In genomic region chr6:86886803-86887202, GRCm38 (mm10) we compare ENCODE assay signal across 15 mouse cellular contexts. TPM values are rescaled to one million over a fixed set of nuclear protein-coding genes. Genes with fewer than 3 reads are reported as not detected.
A peak's percentile ranks its signal among the peaks of the same experiment; 100 is the strongest.
DNase-seq lines count a peak whose midpoint lies in the region; ATAC-seq and TF ChIP-seq lines count a peak whose summit lies in the region.
"Had no signal": no experiment of that assay in that cellular context is flagged by ENCODE, and none has a peak within 500 bp of the region (broad histone marks: within the 10 kb centered on the region; RNA-seq: fewer than 3 reads in every experiment).

No protein-coding gene starts in this region.

- intact Hi-C loops in heart, postnatal 36 days (cut with DNase I) = no loop called here

- no peak overlapping the region for H3K4me3 ChIP-seq in heart, embryonic 11.5 days (ENCODE audit: low read depth, low read length)
- H3K4me3 ChIP-seq in kidney, adult 2 months (ENCODE audit: insufficient read depth, low read depth, low read length) = no peak overlapping the region
- no peak overlapping the region for H3K4me3 ChIP-seq in midbrain, embryonic 16.5 days (ENCODE audit: low read depth, low read length)
- H3K4me3 ChIP-seq in midbrain, embryonic 10.5 days = no peak overlapping the region
- H3K4me3 ChIP-seq: embryonic facial prominence, embryonic 10.5 days; forebrain, embryonic 12.5 days; hindbrain, embryonic 12.5 days; limb, embryonic 13.5 days; neural tube, embryonic 12.5 days had no signal

- ATAC-seq in heart, embryonic 11.5 days (replicated peaks; ENCODE audit: insufficient number of reproducible peaks, low FRiP score, low TSS enrichment) = no peak
- peak; percentile 56; the same call in 1 of the 2 replicates for ATAC-seq in midbrain, embryonic 16.5 days

- peaks cover 13% of the 10 kb centered on the region for H3K4me1 ChIP-seq in heart, embryonic 11.5 days (ENCODE audit: control insufficient read depth, insufficient read depth, low read length)
- H3K4me1 ChIP-seq in kidney, adult 2 months (ENCODE audit: control insufficient read depth, insufficient read depth, low read length) = peaks cover 14% of the 10 kb centered on the region
- peaks cover 16% of the 10 kb centered on the region for H3K4me1 ChIP-seq in midbrain, embryonic 16.5 days (ENCODE audit: control insufficient read depth, insufficient read depth, low read length)
- H3K4me1 ChIP-seq in midbrain, embryonic 10.5 days = no peaks in the 10 kb centered on the region
- H3K4me1 ChIP-seq: forebrain, embryonic 12.5 days; hindbrain, embryonic 12.5 days; neural tube, embryonic 12.5 days had no signal

- no peak for TF ChIP-seq CTCF in kidney, adult 2 months (conservative IDR thresholded peaks at IDR 0.05; ENCODE audit: insufficient read depth, insufficient read length, low read depth, low read length)

- H3K27ac ChIP-seq in heart, embryonic 11.5 days (ENCODE audit: low read depth, low read length) = 0 out of 2 replicates have a peak overlapping the region, but pooled peaks have one; percentile 35
- H3K27ac ChIP-seq in kidney, adult 2 months (ENCODE audit: insufficient read depth, low read depth, low read length) = peak overlapping the region; percentile 48; the same call in 1 of the 2 replicates
- H3K27ac ChIP-seq in midbrain, embryonic 16.5 days (ENCODE audit: low read length) = no peak overlapping the region
- no peak overlapping the region for H3K27ac ChIP-seq in midbrain, embryonic 10.5 days (replicated peaks)
- H3K27ac ChIP-seq: embryonic facial prominence, embryonic 10.5 days; forebrain, embryonic 12.5 days; hindbrain, embryonic 12.5 days; limb, embryonic 13.5 days; neural tube, embryonic 12.5 days had no signal

- H3K4me2 ChIP-seq in heart, embryonic 11.5 days = no peak overlapping the region
- H3K4me2 ChIP-seq in midbrain, embryonic 16.5 days (ENCODE audit: low read length) = no peak overlapping the region
- H3K4me2 ChIP-seq: forebrain, embryonic 12.5 days; hindbrain, embryonic 12.5 days; limb, embryonic 13.5 days; neural tube, embryonic 12.5 days had no signal

- no peaks in the 10 kb centered on the region for H3K27me3 ChIP-seq in heart, embryonic 11.5 days (ENCODE audit: control insufficient read depth, insufficient read depth, low read length)
- no peaks in the 10 kb centered on the region for H3K27me3 ChIP-seq in kidney, adult 2 months (replicated peaks; ENCODE audit: control insufficient read depth, insufficient read depth, low read length)
- H3K27me3 ChIP-seq in midbrain, embryonic 16.5 days (ENCODE audit: control insufficient read depth, insufficient read depth, low read depth, low read length) = no peaks in the 10 kb centered on the region
- H3K27me3 ChIP-seq in midbrain, embryonic 10.5 days (ENCODE audit: low read depth, poor library complexity, severe bottlenecking) = no peaks in the 10 kb centered on the region
- H3K27me3 ChIP-seq: forebrain, embryonic 12.5 days; hindbrain, embryonic 12.5 days; limb, embryonic 13.5 days; neural tube, embryonic 12.5 days had no signal

- TF ChIP-seq POLR2A in kidney, adult 2 months (IDR thresholded peaks at IDR 0.05; ENCODE audit: low read depth, low read length) = no peak

- no peaks in the 10 kb centered on the region for H3K9me3 ChIP-seq in heart, embryonic 11.5 days (replicated peaks; ENCODE audit: control insufficient read depth, low read length)
- no peaks in the 10 kb centered on the region for H3K9me3 ChIP-seq in midbrain, embryonic 16.5 days (replicated peaks; ENCODE audit: control insufficient read depth, low read length, poor library complexity, severe bottlenecking)
- H3K9me3 ChIP-seq in midbrain, embryonic 10.5 days (replicated peaks) = no peaks in the 10 kb centered on the region
- H3K9me3 ChIP-seq: embryonic facial prominence, embryonic 10.5 days; forebrain, embryonic 12.5 days; hindbrain, embryonic 12.5 days; limb, embryonic 13.5 days; neural tube, embryonic 12.5 days had no signal

- H3K9ac ChIP-seq in heart, embryonic 11.5 days (ENCODE audit: low read depth, low read length) = no peak overlapping the region
- no peak overlapping the region for H3K9ac ChIP-seq in midbrain, embryonic 16.5 days (ENCODE audit: low read depth, low read length)
- H3K9ac ChIP-seq: forebrain, embryonic 12.5 days; hindbrain, embryonic 12.5 days; limb, embryonic 13.5 days; neural tube, embryonic 12.5 days had no signal

- peaks cover 2% of the 10 kb centered on the region; the same call in 1 of the 2 replicates for H3K36me3 ChIP-seq in heart, embryonic 11.5 days (ENCODE audit: control insufficient read depth, insufficient read depth, low read length)
- H3K36me3 ChIP-seq in kidney, adult 2 months (ENCODE audit: control insufficient read depth, insufficient read depth, low read length) = no peaks in the 10 kb centered on the region
- H3K36me3 ChIP-seq in midbrain, embryonic 16.5 days (ENCODE audit: control insufficient read depth, insufficient read depth, low read length) = no peaks in the 10 kb centered on the region
- peaks cover 17% of the 10 kb centered on the region; the same call in 1 of the 2 replicates for H3K36me3 ChIP-seq in midbrain, embryonic 10.5 days
- H3K36me3 ChIP-seq: hindbrain, embryonic 12.5 days had no signal

- no peak for DNase-seq in heart, postnatal 36 days
- no peak for DNase-seq in kidney, adult 2 months
- DNase-seq in kidney, postnatal 14 days = no peak
- DNase-seq in midbrain, embryonic 10.5 days (ENCODE audit: low spot score) = no peak
- DNase-seq in cerebellum, postnatal 14 days = no peak
- DNase-seq: cerebellum, adult 8-10 months; kidney, adult 9 months; lung, postnatal 14 days had no signal

- 46% methylated on average over 4 of the region's 4 CpGs for WGBS in heart, embryonic 11.5 days (ENCODE audit: insufficient replicate concordance)
- 92% methylated on average over 4 of the region's 4 CpGs for WGBS in kidney, adult 2 months
- 56% methylated on average over 4 of the region's 4 CpGs for WGBS in midbrain, embryonic 16.5 days
- 87% methylated on average over 4 of the region's 4 CpGs for WGBS in midbrain, embryonic 10.5 days

RNA-seq across cellular contexts. Expression of gene Aak1, which starts 37.5 kb away (rescaled TPM):
- polyA plus RNA-seq in heart, embryonic 11.5 days (2014; fragmentation: Nextera tagmentation; extraction: Ambion mirVana) = 23.0 and 24.3 TPM in 2 replicates
- total RNA-seq in heart, postnatal 36 days (2021) = 10 to 100 TPM; 71.1 to 75.1 TPM
- polyA plus RNA-seq in kidney, adult 2 months (2012; rRNA removed) = 28.9 and 30.6 TPM in 2 replicates
- polyA plus RNA-seq in midbrain, embryonic 16.5 days (2015; fragmentation: Nextera tagmentation; extraction: Ambion mirVana) = 44.6 and 47.8 TPM in 2 replicates
- 10.2 and 15.4 TPM in 2 replicates for polyA plus RNA-seq in midbrain, embryonic 10.5 days (2016; fragmentation: Nextera tagmentation; extraction: Ambion mirVana)

Comparison
In these comparisons a context has a peak if more than half of its experiments do, and no peak if none do; other contexts are left out.
1. H3K27ac ChIP-seq: peak in heart, embryonic 11.5 days (single experiment) and kidney, adult 2 months (single experiment); none in midbrain, embryonic 16.5 days (single experiment) and midbrain, embryonic 10.5 days (single experiment).